18 mouse cellular contexts compared by ENCODE assay signal in the genomic region with DNA sequence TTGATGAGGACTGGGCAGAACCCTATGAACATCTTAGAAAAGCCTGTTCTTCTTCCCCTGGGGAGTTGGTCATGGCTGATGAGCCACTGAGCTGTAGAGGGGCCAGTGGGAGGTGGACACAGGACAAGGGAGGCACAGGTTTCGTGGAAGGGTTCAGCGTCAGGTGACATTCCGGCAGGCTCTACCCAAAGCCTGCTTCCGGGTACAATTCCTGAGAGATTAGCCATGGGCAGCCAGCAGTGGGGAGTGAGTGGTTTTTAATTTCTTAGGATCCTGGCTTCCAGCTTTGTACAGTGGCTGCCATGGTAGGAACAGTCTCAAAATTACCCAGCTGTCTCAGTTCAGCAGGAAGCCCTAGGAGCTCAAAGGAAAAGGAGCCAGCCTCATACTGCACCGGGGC. TPM values are rescaled to one million over a fixed set of nuclear protein-coding genes. Genes with fewer than 3 reads are reported as not detected.
"Had no signal": no experiment of that assay in that cellular context is flagged by ENCODE, and none has a peak within 500 bp of the region (broad histone marks: within the 10 kb centered on the region; RNA-seq: fewer than 3 reads in every experiment).

No protein-coding gene starts in this region.

- H3K27ac ChIP-seq: layer of hippocampus, adult 2 months; liver, embryonic 15.5 days; midbrain, embryonic 12.5 days; neural tube, embryonic 13.5 days; stomach, embryonic 15.5 days had no signal

- H3K9ac ChIP-seq: liver, embryonic 15.5 days; midbrain, embryonic 12.5 days; neural tube, embryonic 13.5 days; stomach, embryonic 15.5 days had no signal

- ATAC-seq: intestine, embryonic 16.5 days; midbrain, embryonic 16.5 days had no signal

- DNase-seq: lung, adult 2 months; lung, postnatal 10 days; lung, postnatal 4 days; retina, postnatal 1 day; right cerebral cortex, postnatal 14 days; thymus, adult 2 months; thymus, postnatal 25 days had no signal

- H3K4me3 ChIP-seq: layer of hippocampus, adult 2 months; liver, embryonic 15.5 days; midbrain, embryonic 12.5 days; neural tube, embryonic 13.5 days; stomach, embryonic 15.5 days had no signal

- H3K36me3 ChIP-seq: liver, embryonic 15.5 days; midbrain, embryonic 12.5 days; neural tube, embryonic 13.5 days; stomach, embryonic 15.5 days had no signal

- H3K9me3 ChIP-seq: liver, embryonic 15.5 days; neural tube, embryonic 13.5 days; stomach, embryonic 15.5 days had no signal

- H3K4me2 ChIP-seq: liver, embryonic 11.5 days; liver, embryonic 15.5 days; midbrain, embryonic 12.5 days; neural tube, embryonic 13.5 days; stomach, embryonic 15.5 days had no signal

- H3K27me3 ChIP-seq: stomach, embryonic 15.5 days had no signal

RNA-seq across cellular contexts. Expression of gene Gpr142, which starts 48.3 kb away (rescaled TPM):
- polyA plus RNA-seq: limb, embryonic 14.5 days; liver, embryonic 11.5 days; liver, embryonic 15.5 days; lung, adult 2 months; midbrain, embryonic 12.5 days; midbrain, embryonic 16.5 days; neural tube, embryonic 13.5 days; spleen, adult 2 months; testis, adult 2 months; thymus, adult 2 months had no signal

RNA-seq across cellular contexts. Expression of gene Btbd17, which starts 51.3 kb away (rescaled TPM):
- polyA plus RNA-seq: liver, embryonic 15.5 days had no signal
